In the genomic region with DNA sequence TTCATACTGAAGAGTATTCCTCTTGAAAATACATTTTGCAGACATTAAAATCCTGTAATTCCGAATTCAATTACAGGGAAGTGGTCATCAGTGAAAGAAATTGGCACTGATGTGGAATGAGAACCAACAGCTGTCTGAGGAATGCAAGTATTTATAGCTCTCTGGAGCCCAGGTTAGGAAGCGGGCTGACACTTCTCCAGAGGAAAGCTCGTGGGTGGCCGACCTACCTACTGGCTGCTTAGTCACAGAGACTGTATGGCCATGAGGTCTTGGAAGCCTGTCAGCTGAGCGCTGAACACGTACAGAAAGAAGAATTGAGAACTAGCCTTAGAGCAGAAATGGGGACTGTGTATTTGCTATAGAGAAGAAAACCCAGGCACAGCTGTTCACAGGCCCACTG, we compare ENCODE assay signal across 16 mouse cellular contexts.
A peak's percentile ranks its signal among the peaks of the same experiment; 100 is the strongest.
DNase-seq lines count a peak whose midpoint lies in the region; ATAC-seq and TF ChIP-seq lines count a peak whose summit lies in the region.
"Had no signal": no experiment of that assay in that cellular context is flagged by ENCODE, and none has a peak within 500 bp of the region (broad histone marks: within the 10 kb centered on the region; RNA-seq: fewer than 3 reads in every experiment).

No protein-coding gene starts in this region.

- H3K9ac ChIP-seq in intestine, embryonic 15.5 days, result no peak overlapping the region
- H3K9ac ChIP-seq in intestine, embryonic 16.5 days (ENCODE audit: low read depth, low read length), result no peak overlapping the region
- H3K9ac ChIP-seq in midbrain, embryonic 14.5 days (replicated peaks; ENCODE audit: low read length), result no peak overlapping the region
- H3K9ac ChIP-seq: forebrain, postnatal 0 days; liver, embryonic 14.5 days; stomach, embryonic 15.5 days had no signal

- DNase-seq in gastrocnemius, adult 18-20 months (ENCODE audit: low spot score), result peak; percentile 68
- DNase-seq in gastrocnemius, postnatal 14 days, result no peak
- peak; percentile 68 for DNase-seq in 3T3-L1 (ENCODE audit: low read depth, low spot score)
- DNase-seq in midbrain, embryonic 14.5 days, result no peak
- DNase-seq: adrenal gland, postnatal 14 days; cerebellum, postnatal 36 days; forebrain, postnatal 0 days; thymus, postnatal 25 days had no signal

- H3K4me1 ChIP-seq in intestine, embryonic 15.5 days (replicated peaks), result 0 out of 2 replicates have a peak, but pooled peaks cover 2% of the 10 kb centered on the region
- H3K4me1 ChIP-seq in intestine, embryonic 16.5 days (ENCODE audit: control insufficient read depth, insufficient read depth, low read length), result peaks cover 4% of the 10 kb centered on the region; the same call in 1 of the 2 replicates
- peaks cover 11% of the 10 kb centered on the region for H3K4me1 ChIP-seq in embryonic fibroblast, embryonic 13.5 days (ENCODE audit: control insufficient read depth, insufficient read depth, low read length)
- peaks cover 13% of the 10 kb centered on the region for H3K4me1 ChIP-seq in midbrain, embryonic 14.5 days (ENCODE audit: control insufficient read depth, insufficient read depth, low read length)
- H3K4me1 ChIP-seq: stomach, embryonic 15.5 days had no signal

- no peak overlapping the region for H3K27ac ChIP-seq in intestine, embryonic 15.5 days
- H3K27ac ChIP-seq in intestine, embryonic 16.5 days (ENCODE audit: low read length), result no peak overlapping the region
- peak overlapping the region; percentile 43; the same call in 1 of the 2 replicates for H3K27ac ChIP-seq in embryonic fibroblast, embryonic 13.5 days (ENCODE audit: insufficient read depth, low read length)
- no peak overlapping the region for H3K27ac ChIP-seq in midbrain, embryonic 14.5 days (replicated peaks; ENCODE audit: low read depth, low read length)
- H3K27ac ChIP-seq: liver, embryonic 14.5 days; stomach, embryonic 15.5 days had no signal

- WGBS in intestine, embryonic 15.5 days, result 40% methylated on average over 6 of the region's 6 CpGs
- WGBS in intestine, embryonic 16.5 days, result 41% methylated on average over 6 of the region's 6 CpGs
- WGBS in midbrain, embryonic 14.5 days, result 86% methylated on average over 6 of the region's 6 CpGs

- no peak for TF ChIP-seq CTCF in embryonic fibroblast, embryonic 13.5 days (IDR thresholded peaks at IDR 0.05; ENCODE audit: borderline replicate concordance, insufficient read depth, low read length)

- intact Hi-C loops in gastrocnemius, postnatal 14 days (cut with DNase I; ENCODE audit: low total_unique reads), result no loop called here

- no peak overlapping the region for H3K4me3 ChIP-seq in intestine, embryonic 15.5 days (replicated peaks)
- no peak overlapping the region for H3K4me3 ChIP-seq in intestine, embryonic 16.5 days (ENCODE audit: low read length)
- H3K4me3 ChIP-seq in embryonic fibroblast, embryonic 13.5 days (ENCODE audit: insufficient read depth, low read length), result no peak overlapping the region
- no peak overlapping the region for H3K4me3 ChIP-seq in midbrain, embryonic 14.5 days (replicated peaks; ENCODE audit: low read depth, low read length)
- H3K4me3 ChIP-seq: megakaryocyte, embryonic 14.5 days; stomach, embryonic 15.5 days had no signal

- no peak overlapping the region for H3K4me2 ChIP-seq in intestine, embryonic 15.5 days (replicated peaks)
- H3K4me2 ChIP-seq in intestine, embryonic 16.5 days (ENCODE audit: low read depth, low read length), result no peak overlapping the region
- H3K4me2 ChIP-seq in midbrain, embryonic 14.5 days (ENCODE audit: low read length), result no peak overlapping the region
- H3K4me2 ChIP-seq: stomach, embryonic 15.5 days had no signal

- no peaks in the 10 kb centered on the region for H3K36me3 ChIP-seq in intestine, embryonic 15.5 days
- H3K36me3 ChIP-seq in intestine, embryonic 16.5 days (ENCODE audit: control insufficient read depth, insufficient read depth, low read length), result no peaks in the 10 kb centered on the region
- H3K36me3 ChIP-seq in midbrain, embryonic 14.5 days (ENCODE audit: control insufficient read depth, insufficient read depth, low read length), result 0 out of 2 replicates have a peak, but pooled peaks cover 7% of the 10 kb centered on the region
- H3K36me3 ChIP-seq: stomach, embryonic 15.5 days had no signal

- H3K27me3 ChIP-seq in intestine, embryonic 15.5 days (replicated peaks), result no peaks in the 10 kb centered on the region
- H3K27me3 ChIP-seq in intestine, embryonic 16.5 days (replicated peaks; ENCODE audit: control insufficient read depth, insufficient read depth, low read length), result no peaks in the 10 kb centered on the region
- no peaks in the 10 kb centered on the region for H3K27me3 ChIP-seq in midbrain, embryonic 14.5 days (ENCODE audit: control insufficient read depth, insufficient read depth, low read length)
- H3K27me3 ChIP-seq: stomach, embryonic 15.5 days had no signal

- no peak for TF ChIP-seq POLR2A in embryonic fibroblast, embryonic 13.5 days (IDR thresholded peaks at IDR 0.05; ENCODE audit: low read depth, low read length)

- H3K9me3 ChIP-seq in intestine, embryonic 15.5 days, result no peaks in the 10 kb centered on the region
- no peaks in the 10 kb centered on the region for H3K9me3 ChIP-seq in intestine, embryonic 16.5 days (ENCODE audit: control insufficient read depth, low read length)
- H3K9me3 ChIP-seq in midbrain, embryonic 14.5 days (ENCODE audit: control insufficient read depth, low read length), result no peaks in the 10 kb centered on the region
- H3K9me3 ChIP-seq: stomach, embryonic 15.5 days had no signal

- 0 out of 2 replicates have a peak, but pooled peaks have one; percentile 39 for ATAC-seq in intestine, embryonic 15.5 days
- ATAC-seq in intestine, embryonic 16.5 days, result no peak
- ATAC-seq in midbrain, embryonic 14.5 days (ENCODE audit: low FRiP score, low TSS enrichment), result no peak
- no peak for ATAC-seq in activated CD4-positive, CD25-positive, alpha-beta regulatory T cell, adult 4 months
- ATAC-seq: forebrain, postnatal 0 days; intestine, postnatal 0 days had no signal

Comparison
In these comparisons a context has a peak if more than half of its experiments do, and no peak if none do; other contexts are left out.
1. DNase-seq: peak in gastrocnemius, adult 18-20 months (single experiment) and 3T3-L1 (single experiment); none in gastrocnemius, postnatal 14 days (single experiment) and midbrain, embryonic 14.5 days (single experiment).